Mouse (Mus musculus) brain, embryonic 14.5 days (tissue): ENCODE results near the gene Ncstn.

Experiments
- CTCF ChIP-seq: fragments of 200-500 bp; IDR thresholded peaks from 2 replicates; pipeline ENCODE4 v1.5.1; 2012; ENCODE audit warnings: inconsistent platforms, mild to moderate bottlenecking, moderate library complexity, borderline replicate concordance; ENCODE audit not compliant: insufficient read depth, insufficient read length; ENCODE audit errors: extremely low read depth
- POLR2A ChIP-seq: fragments of 200-500 bp; IDR thresholded peaks from 2 replicates; pipeline ENCODE4 v1.6.1; 2012; ENCODE audit warnings: mild to moderate bottlenecking, inconsistent platforms, borderline replicate concordance; ENCODE audit not compliant: poor library complexity, insufficient read depth, insufficient read length, severe bottlenecking; ENCODE audit errors: extremely low read depth

GRCm38 (mm10) chr1:172070227-172070626 is 12.4 kb downstream of the Ncstn start:
- TF ChIP-seq POLR2A (no peak), CTCF (no peak)
